Mouse (Mus musculus) stomach, postnatal 0 days (tissue): ENCODE data around the gene Lix1l.

Source experiments
- CTCF ChIP-seq: IDR thresholded peaks from 2 replicates; pipeline ENCODE4 v1.5.1; 2016; ENCODE audit warnings: antibody characterized with exemption, low read depth, mild to moderate bottlenecking, moderate library complexity
- EP300 ChIP-seq: optimal IDR thresholded peaks from 2 replicates; pipeline ENCODE3; 2016; ENCODE audit warnings: antibody characterized with exemption

- TF ChIP-seq CTCF = no peak
- no peak for TF ChIP-seq EP300
These were observed 31.4 kb upstream of the Lix1l start for GRCm38 (mm10) chr3:96569506-96569905.
